Comparison of ENCODE assay signal across 21 mouse cellular contexts in the genomic region with DNA sequence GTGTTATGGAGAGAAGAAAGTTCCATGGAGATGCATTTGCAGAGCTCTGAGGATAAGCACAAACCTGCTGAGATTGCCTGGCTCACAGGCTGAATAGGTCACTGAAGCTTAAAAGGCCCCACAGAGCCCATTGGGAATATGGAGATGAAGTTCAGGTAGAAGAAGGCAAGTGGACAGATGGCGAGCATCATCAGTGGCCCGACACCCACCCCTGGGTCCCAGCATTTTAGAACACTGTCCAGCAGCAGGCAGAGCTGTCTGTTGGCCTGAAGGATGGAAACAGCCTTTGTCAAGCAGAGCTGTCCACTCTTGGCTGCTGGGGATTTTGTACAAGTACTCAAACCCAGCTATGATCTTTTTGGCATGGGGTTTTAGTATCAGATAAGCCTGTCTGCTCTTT.
A peak's percentile ranks its signal among the peaks of the same experiment; 100 is the strongest.
DNase-seq lines count a peak whose midpoint lies in the region; ATAC-seq and TF ChIP-seq lines count a peak whose summit lies in the region.
"Had no signal": no experiment of that assay in that cellular context is flagged by ENCODE, and none has a peak within 500 bp of the region (broad histone marks: within the 10 kb centered on the region; RNA-seq: fewer than 3 reads in every experiment).

No protein-coding gene starts in this region.

- peak; percentile 45 to 51 for DNase-seq in cerebellum, adult 2 months
- no peak for DNase-seq in cerebellum, adult 9-10 months
- DNase-seq in heart, adult 11 months: peak; percentile 79
- peak; percentile 29 for DNase-seq in left cerebral cortex, postnatal 4 days
- DNase-seq in left cerebral cortex, postnatal 25 days (ENCODE audit: low spot score in 2 of 2): no peak
- DNase-seq: adrenal gland, adult 8-10 months; adrenal gland, postnatal 14 days; adrenal gland, postnatal 36 days; B cell, adult 2 months; cerebellum, adult 9-11 months; forebrain, postnatal 0 days had no signal

- no peak overlapping the region for H3K9ac ChIP-seq in heart, embryonic 11.5 days (ENCODE audit: low read depth, low read length)
- H3K9ac ChIP-seq: embryonic facial prominence, embryonic 12.5 days; forebrain, embryonic 13.5 days; forebrain, embryonic 15.5 days; forebrain, postnatal 0 days had no signal

- peaks cover 44% of the 10 kb centered on the region for H3K4me1 ChIP-seq in cerebellum, adult 2 months (ENCODE audit: control insufficient read depth, insufficient read depth, low read length)
- H3K4me1 ChIP-seq in heart, embryonic 11.5 days (ENCODE audit: control insufficient read depth, insufficient read depth, low read length): no peaks in the 10 kb centered on the region
- H3K4me1 ChIP-seq: embryonic facial prominence, embryonic 10.5 days; embryonic facial prominence, embryonic 12.5 days had no signal

- peak overlapping the region; percentile 94 for H3K27ac ChIP-seq in cerebellum, adult 2 months (ENCODE audit: insufficient read depth, low read length)
- H3K27ac ChIP-seq in heart, embryonic 11.5 days (ENCODE audit: low read depth, low read length): no peak overlapping the region
- H3K27ac ChIP-seq: embryonic facial prominence, embryonic 10.5 days; embryonic facial prominence, embryonic 12.5 days; forebrain, embryonic 13.5 days; forebrain, embryonic 15.5 days had no signal

- intact Hi-C loops in left cerebral cortex, postnatal 4 days (cut with DNase I): no loop called here
- intact Hi-C loops in left cerebral cortex, postnatal 25 days (cut with DNase I): no loop called here

- H3K27me3 ChIP-seq in cerebellum, adult 2 months (ENCODE audit: control insufficient read depth, insufficient read depth, low read length): no peaks in the 10 kb centered on the region
- H3K27me3 ChIP-seq in heart, embryonic 11.5 days (ENCODE audit: control insufficient read depth, insufficient read depth, low read length): no peaks in the 10 kb centered on the region
- H3K27me3 ChIP-seq: CH12.LX; embryonic facial prominence, embryonic 12.5 days; forebrain, embryonic 15.5 days; Patski had no signal

- H3K4me3 ChIP-seq in cerebellum, adult 2 months (replicated peaks; ENCODE audit: insufficient read depth, low read depth, low read length): no peak overlapping the region
- H3K4me3 ChIP-seq in heart, embryonic 11.5 days (ENCODE audit: low read depth, low read length): no peak overlapping the region
- H3K4me3 ChIP-seq: embryonic facial prominence, embryonic 10.5 days; embryonic facial prominence, embryonic 12.5 days; forebrain, embryonic 13.5 days; forebrain, embryonic 15.5 days had no signal

- H3K36me3 ChIP-seq in heart, embryonic 11.5 days (ENCODE audit: control insufficient read depth, insufficient read depth, low read length): no peaks in the 10 kb centered on the region
- H3K36me3 ChIP-seq: embryonic facial prominence, embryonic 10.5 days; embryonic facial prominence, embryonic 12.5 days; forebrain, embryonic 15.5 days; G1E had no signal

- WGBS in cerebellum, adult 2 months: 32% methylated on average over 2 of the region's 2 CpGs
- 84% methylated on average over 2 of the region's 2 CpGs for WGBS in heart, embryonic 11.5 days (ENCODE audit: insufficient replicate concordance)

- H3K4me2 ChIP-seq in heart, embryonic 11.5 days: no peak overlapping the region
- H3K4me2 ChIP-seq: embryonic facial prominence, embryonic 12.5 days; forebrain, embryonic 13.5 days; forebrain, embryonic 15.5 days had no signal

- no peak for ATAC-seq in heart, embryonic 11.5 days (replicated peaks; ENCODE audit: insufficient number of reproducible peaks, low FRiP score, low TSS enrichment)
- ATAC-seq: activated CD4-positive, CD25-positive, alpha-beta regulatory T cell, adult 4 months; CD4-positive, CD25-positive, alpha-beta regulatory T cell, adult 4 months; forebrain, embryonic 13.5 days; forebrain, embryonic 15.5 days; forebrain, postnatal 0 days; Patski had no signal

- no peaks in the 10 kb centered on the region for H3K9me3 ChIP-seq in heart, embryonic 11.5 days (replicated peaks; ENCODE audit: control insufficient read depth, low read length)
- H3K9me3 ChIP-seq: embryonic facial prominence, embryonic 10.5 days; embryonic facial prominence, embryonic 12.5 days; forebrain, embryonic 13.5 days; forebrain, embryonic 15.5 days had no signal

- no peak for TF ChIP-seq POLR2A in cerebellum, adult 2 months (IDR thresholded peaks at IDR 0.05; ENCODE audit: borderline replicate concordance, insufficient read depth, low read length)

- no peak for TF ChIP-seq CTCF in cerebellum, adult 2 months (IDR thresholded peaks at IDR 0.05; ENCODE audit: borderline replicate concordance, insufficient read depth, low read depth, low read length)

Comparison
In these comparisons a context has a peak if more than half of its experiments do, and no peak if none do; other contexts are left out.
1. DNase-seq: peak in cerebellum, adult 2 months (2 of 2), heart, adult 11 months (single experiment) and left cerebral cortex, postnatal 4 days (single experiment); none in cerebellum, adult 9-10 months (single experiment) and left cerebral cortex, postnatal 25 days (0 of 2).